Mouse (Mus musculus): Measurements from ENCODE around the gene Btnl10. TPM values are rescaled to one million over a fixed set of nuclear protein-coding genes. Genes with fewer than 3 reads are reported as not detected.

Gene Btnl10
- total and polyA plus RNA-seq, 3 experiments, result not detected

GRCm38 (mm10) chr11:58958536-58958935 is 40.8 kb downstream of the Btnl10 start:
- Histone ChIP-seq H3K27me3 (replicated peaks) (peaks cover under 1% of the 10 kb centered on the region), H3K4me3 (replicated peaks in 1 of 3; ENCODE audit: low read depth in 2 of 3, low read length in 2 of 3, poor library complexity in 1 of 3) (no peak overlapping the region), H3K9me3 (replicated peaks; ENCODE audit: low read length) (peaks cover 7% of the 10 kb centered on the region), H3K27ac (ENCODE audit: insufficient read depth, low read depth) (no peak overlapping the region), H3K36me3 (replicated peaks in 1 of 2; ENCODE audit: control insufficient read depth in 1 of 2, insufficient read depth in 1 of 2, low read length in 1 of 2) (peaks cover 2 to 19% of the 10 kb centered on the region in 2 experiments), H3K9ac (ENCODE audit: insufficient read depth, low read depth) (no peak overlapping the region), H3K4me2 (ENCODE audit: insufficient read depth, low read depth, poor library complexity, severe bottlenecking) (peak overlapping the region; percentile 26; the same call in 1 of the 2 replicates), H3K4me1 (ENCODE audit: control insufficient read depth in 1 of 2, insufficient read depth in 2 of 2) (peaks cover 13 to 45% of the 10 kb centered on the region in 2 experiments), H3K79me2 (replicated peaks; ENCODE audit: control insufficient read depth, extremely low read depth, insufficient read depth, poor library complexity, severe bottlenecking) (peaks cover 2% of the 10 kb centered on the region; the same call in 1 of the 2 replicates)
- dilution Hi-C loops (cut with MboI; ENCODE audit: extremely low pct_ligation_motif_present, extremely low pct_unique_long_range_greater_than_20kb, low sequenced_read_pairs) (no loop called here), in situ Hi-C loops (cut with MboI; ENCODE audit: low pct_ligation_motif_present, low pct_unique_long_range_greater_than_20kb, low sequenced_read_pairs) (loop anchor here (5.0 kb wide), 1 partner anchor 36 kb away; no protein-coding TSS in a partner anchor)
- TF ChIP-seq BHLHE40 (IDR thresholded peaks at IDR 0.05; ENCODE audit: low read depth, low read length) (no peak), TCF12 (IDR thresholded peaks at IDR 0.05; ENCODE audit: low read depth, low read length) (no peak), JUN (IDR thresholded peaks at IDR 0.05; ENCODE audit: insufficient read depth, low read depth, low read length) (no peak), ZKSCAN1 (IDR thresholded peaks at IDR 0.05; ENCODE audit: borderline replicate concordance, low read depth, low read length) (no peak), ZC3H11A (IDR thresholded peaks at IDR 0.05; ENCODE audit: low read depth, low read length) (no peak)
- DNase-seq (ENCODE audit: extremely low read depth), result no peak

GRCm38 (mm10) chr11:58959186-58959825 is 41.6 kb downstream of the Btnl10 start:
- dilution Hi-C loops (cut with MboI; ENCODE audit: extremely low pct_ligation_motif_present, extremely low pct_unique_long_range_greater_than_20kb, low sequenced_read_pairs), result no loop called here

More at GRCm38 (mm10) chr11:58959186-58959825, 41.6 kb downstream of the Btnl10 start:
- in situ Hi-C loops (cut with MboI; ENCODE audit: low pct_ligation_motif_present, low pct_unique_long_range_greater_than_20kb, low sequenced_read_pairs), result loop anchor here (5.0 kb wide), 1 partner anchor 37 kb away; no protein-coding TSS in a partner anchor
- peak overlapping the region; percentile 95 for H3K4me2 ChIP-seq (ENCODE audit: insufficient read depth, low read depth, poor library complexity, severe bottlenecking)
- peaks cover 13 to 41% of the 10 kb centered on the region in 2 experiments for H3K4me1 ChIP-seq (ENCODE audit: control insufficient read depth in 1 of 2, insufficient read depth in 2 of 2)
- DNase-seq (ENCODE audit: extremely low read depth), result peak; percentile 62
- H3K9ac ChIP-seq (ENCODE audit: insufficient read depth, low read depth), result peak overlapping the region; percentile 24
- H3K79me2 ChIP-seq (replicated peaks; ENCODE audit: control insufficient read depth, extremely low read depth, insufficient read depth, poor library complexity, severe bottlenecking), result peaks cover 2% of the 10 kb centered on the region; the same call in 1 of the 2 replicates
- H3K27me3 ChIP-seq (replicated peaks), result no peaks in the 10 kb centered on the region
- H3K36me3 ChIP-seq (replicated peaks in 1 of 2; ENCODE audit: control insufficient read depth in 1 of 2, insufficient read depth in 1 of 2, low read length in 1 of 2), result peaks cover 2 to 20% of the 10 kb centered on the region in 2 experiments
- H3K4me3 ChIP-seq (replicated peaks in 1 of 3; ENCODE audit: low read depth in 2 of 3, low read length in 2 of 3, poor library complexity in 1 of 3), result peak overlapping the region in 1 of 3 experiments; percentile 47
- TF ChIP-seq RCOR1 (conservative IDR thresholded peaks at IDR 0.05; ENCODE audit: low read depth, low read length) (peak; percentile 84), HCFC1 (IDR thresholded peaks at IDR 0.05; ENCODE audit: low read depth, low read length) (peak; percentile 25; the same call in 1 of the 2 replicates), POLR2A (IDR thresholded peaks at IDR 0.05; ENCODE audit: low read depth, low read length) (no peak), JUN (IDR thresholded peaks at IDR 0.05; ENCODE audit: insufficient read depth, low read depth, low read length) (peak; percentile 52; the same call in 1 of the 2 replicates), PAX5 (IDR thresholded peaks at IDR 0.05; ENCODE audit: low read length) (no peak), ZMIZ1 (IDR thresholded peaks at IDR 0.05; ENCODE audit: low read depth, low read length) (no peak), TBP (conservative IDR thresholded peaks at IDR 0.05; ENCODE audit: low read depth, low read length) (no peak), ZKSCAN1 (IDR thresholded peaks at IDR 0.05; ENCODE audit: borderline replicate concordance, low read depth, low read length) (no peak), SIN3A (IDR thresholded peaks at IDR 0.05; ENCODE audit: low read length) (peak; percentile 83; the same call in 1 of the 2 replicates), KAT2A (IDR thresholded peaks at IDR 0.05; ENCODE audit: insufficient replicate concordance, low read length) (no peak), UBTF (IDR thresholded peaks at IDR 0.05; ENCODE audit: low read depth, low read length) (no peak), MAZ (IDR thresholded peaks at IDR 0.05; ENCODE audit: low read depth, low read length) (no peak), JUND (conservative IDR thresholded peaks at IDR 0.05; ENCODE audit: low read depth, low read length) (peak; percentile 64), CHD1 (IDR thresholded peaks at IDR 0.05; ENCODE audit: low read depth, low read length) (peak; percentile 28; the same call in 1 of the 2 replicates), MAX (IDR thresholded peaks at IDR 0.05; ENCODE audit: low read length) (peak; percentile 63; the same call in 1 of the 2 replicates), BHLHE40 (IDR thresholded peaks at IDR 0.05; ENCODE audit: low read depth, low read length) (peak; percentile 79), USF1 (IDR thresholded peaks at IDR 0.05; ENCODE audit: low read depth, low read length) (no peak), EP300 (IDR thresholded peaks at IDR 0.05; ENCODE audit: low read length) (peak; percentile 98), TCF12 (IDR thresholded peaks at IDR 0.05; ENCODE audit: low read depth, low read length) (peak; percentile 28; the same call in 1 of the 2 replicates), MAFK (IDR thresholded peaks at IDR 0.05; ENCODE audit: insufficient replicate concordance, low read length) (peak; percentile 51; the same call in 1 of the 2 replicates), MYC (IDR thresholded peaks at IDR 0.05; ENCODE audit: low read depth, low read length) (peak; percentile 48; the same call in 1 of the 2 replicates), IRF4 (IDR thresholded peaks at IDR 0.05; ENCODE audit: low read depth, low read length) (peak; percentile 96), ELF1 (IDR thresholded peaks at IDR 0.05; ENCODE audit: low read depth, low read length) (no peak), CHD2 (IDR thresholded peaks at IDR 0.05; ENCODE audit: low read length) (peak; percentile 58), ETS1 (conservative IDR thresholded peaks at IDR 0.05; ENCODE audit: low read depth, low read length) (peak; percentile 82), MEF2A (IDR thresholded peaks at IDR 0.05; ENCODE audit: borderline replicate concordance, low read depth, low read length) (peak; percentile 69; the same call in 1 of the 2 replicates), SMC3 (IDR thresholded peaks at IDR 0.05; ENCODE audit: low read depth, low read length) (no peak), GABPA (IDR thresholded peaks at IDR 0.05; ENCODE audit: insufficient replicate concordance, low read depth, low read length) (no peak), ZNF384 (IDR thresholded peaks at IDR 0.05; ENCODE audit: low read depth, low read length) (peak; percentile 26)
- H3K9me3 ChIP-seq (replicated peaks; ENCODE audit: low read length), result peaks cover 7% of the 10 kb centered on the region
- H3K27ac ChIP-seq (ENCODE audit: insufficient read depth, low read depth), result no peak overlapping the region
